11 mouse cellular contexts compared by ENCODE assay signal in the genomic region with DNA sequence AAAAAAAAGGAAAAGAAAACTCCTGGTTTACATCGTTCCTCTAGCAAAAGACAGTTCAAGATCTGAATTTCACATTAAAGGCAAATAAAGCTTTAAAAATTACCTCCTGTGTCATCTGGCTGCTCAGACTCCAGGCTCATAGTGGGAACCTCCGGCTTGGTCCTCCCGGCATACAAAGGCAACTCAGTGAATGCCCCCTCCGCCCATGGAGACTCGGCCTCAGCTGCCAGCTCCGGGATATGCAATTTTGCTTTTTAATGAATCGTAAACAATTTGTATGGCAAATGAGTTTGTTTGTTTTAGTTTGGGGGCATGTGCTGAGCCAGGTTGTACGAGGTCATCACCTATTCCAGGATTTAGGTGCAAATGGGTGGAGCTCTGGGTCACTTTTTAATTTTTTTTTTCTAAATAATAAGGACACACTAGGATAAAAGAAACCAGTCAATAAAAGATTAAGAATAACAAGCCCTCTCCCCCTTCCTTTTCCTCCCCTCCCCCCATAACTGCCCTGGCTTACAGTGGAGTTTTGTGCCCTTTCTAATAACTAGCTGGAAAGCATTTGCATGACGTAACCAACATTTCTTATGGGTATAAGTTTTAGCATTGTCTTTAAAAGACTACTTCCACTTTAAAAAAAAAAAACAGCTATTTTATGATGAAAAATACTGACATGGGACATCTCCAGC.
DNase-seq lines count a peak whose midpoint lies in the region; ATAC-seq and TF ChIP-seq lines count a peak whose summit lies in the region.
"Had no signal": no experiment of that assay in that cellular context is flagged by ENCODE, and none has a peak within 500 bp of the region (broad histone marks: within the 10 kb centered on the region; RNA-seq: fewer than 3 reads in every experiment).

No protein-coding gene starts in this region.

- H3K36me3 ChIP-seq in lung, embryonic 16.5 days (ENCODE audit: control insufficient read depth, insufficient read depth, low read length) = no peaks in the 10 kb centered on the region
- no peaks in the 10 kb centered on the region for H3K36me3 ChIP-seq in forebrain, embryonic 13.5 days (ENCODE audit: poor library complexity, severe bottlenecking)
- no peaks in the 10 kb centered on the region for H3K36me3 ChIP-seq in limb, embryonic 12.5 days

- TF ChIP-seq POLR2A in olfactory bulb, adult 2 months (IDR thresholded peaks at IDR 0.05; ENCODE audit: insufficient read depth, low read depth, low read length) = no peak

- no peak overlapping the region for H3K9ac ChIP-seq in lung, embryonic 16.5 days (ENCODE audit: low read length)
- peak overlapping the region; percentile 79 for H3K9ac ChIP-seq in forebrain, embryonic 13.5 days
- H3K9ac ChIP-seq in limb, embryonic 12.5 days (replicated peaks) = no peak overlapping the region
- H3K9ac ChIP-seq: liver, embryonic 14.5 days had no signal

- H3K27ac ChIP-seq in lung, embryonic 16.5 days (ENCODE audit: low read length) = no peak overlapping the region
- peak overlapping the region; percentile 96 for H3K27ac ChIP-seq in forebrain, embryonic 13.5 days
- no peak overlapping the region for H3K27ac ChIP-seq in limb, embryonic 12.5 days
- H3K27ac ChIP-seq in olfactory bulb, adult 2 months (ENCODE audit: insufficient read depth, low read depth, low read length) = peak overlapping the region; percentile 62
- H3K27ac ChIP-seq: liver, embryonic 14.5 days had no signal

- TF ChIP-seq CTCF in olfactory bulb, adult 2 months (IDR thresholded peaks at IDR 0.05; ENCODE audit: insufficient read depth, low read depth, low read length) = no peak

- H3K4me1 ChIP-seq in lung, embryonic 16.5 days (replicated peaks; ENCODE audit: control insufficient read depth, insufficient read depth, low read length) = no peaks in the 10 kb centered on the region
- H3K4me1 ChIP-seq in forebrain, embryonic 13.5 days = peaks cover 43% of the 10 kb centered on the region
- peaks cover 35% of the 10 kb centered on the region for H3K4me1 ChIP-seq in limb, embryonic 12.5 days (replicated peaks)
- H3K4me1 ChIP-seq in olfactory bulb, adult 2 months (ENCODE audit: control insufficient read depth, insufficient read depth, low read length) = no peaks in the 10 kb centered on the region

- DNase-seq in lung, postnatal 36 days = no peak
- DNase-seq in thymus, adult 18-20 months = no peak
- no peak for DNase-seq in adrenal gland, postnatal 14 days
- DNase-seq in left cerebral cortex, adult 8-10 months (ENCODE audit: low spot score in 2 of 2) = no peak
- DNase-seq: heart, adult 11 months; thymus, adult 2 months had no signal

- WGBS in lung, embryonic 16.5 days = 60% methylated on average over 9 of the region's 9 CpGs
- 9% methylated on average over 9 of the region's 9 CpGs for WGBS in forebrain, embryonic 13.5 days
- 27% methylated on average over 9 of the region's 9 CpGs for WGBS in limb, embryonic 12.5 days
- 28% methylated on average over 9 of the region's 9 CpGs for WGBS in olfactory bulb, adult 2 months

- H3K4me2 ChIP-seq in lung, embryonic 16.5 days (ENCODE audit: low read depth, low read length) = 0 out of 2 replicates have a peak overlapping the region, but pooled peaks have one; percentile 11
- H3K4me2 ChIP-seq in forebrain, embryonic 13.5 days = peak overlapping the region; percentile 60
- H3K4me2 ChIP-seq in limb, embryonic 12.5 days = peak overlapping the region; percentile 48

- H3K4me3 ChIP-seq in lung, embryonic 16.5 days (ENCODE audit: low read length) = no peak overlapping the region
- peak overlapping the region; percentile 48 for H3K4me3 ChIP-seq in forebrain, embryonic 13.5 days
- peak overlapping the region; percentile 19; the same call in 1 of the 2 replicates for H3K4me3 ChIP-seq in limb, embryonic 12.5 days (replicated peaks)
- H3K4me3 ChIP-seq in olfactory bulb, adult 2 months (ENCODE audit: insufficient read depth, low read depth, low read length) = peak overlapping the region; percentile 10; the same call in 1 of the 2 replicates

- no peaks in the 10 kb centered on the region for H3K27me3 ChIP-seq in lung, embryonic 16.5 days (ENCODE audit: control insufficient read depth, insufficient read depth, low read depth, low read length)
- no peaks in the 10 kb centered on the region for H3K27me3 ChIP-seq in forebrain, embryonic 13.5 days
- H3K27me3 ChIP-seq in limb, embryonic 12.5 days = 0 out of 2 replicates have a peak, but pooled peaks cover 5% of the 10 kb centered on the region

- H3K9me3 ChIP-seq in lung, embryonic 16.5 days (ENCODE audit: control insufficient read depth, low read length) = no peaks in the 10 kb centered on the region
- no peaks in the 10 kb centered on the region for H3K9me3 ChIP-seq in forebrain, embryonic 13.5 days (replicated peaks)
- no peaks in the 10 kb centered on the region for H3K9me3 ChIP-seq in limb, embryonic 12.5 days

- ATAC-seq in lung, embryonic 16.5 days (ENCODE audit: low read depth) = no peak
- no peak for ATAC-seq in forebrain, embryonic 13.5 days
- ATAC-seq in limb, embryonic 12.5 days (ENCODE audit: insufficient number of reproducible peaks, insufficient read depth, low FRiP score, low TSS enrichment, low read depth) = no peak

Comparison
In these comparisons a context has a peak if more than half of its experiments do, and no peak if none do; other contexts are left out.
1. H3K27ac ChIP-seq: peak in forebrain, embryonic 13.5 days (single experiment) and olfactory bulb, adult 2 months (single experiment); none in lung, embryonic 16.5 days (single experiment) and limb, embryonic 12.5 days (single experiment).
2. Peak in every context shown above with its lines, with median percentiles within 50 percentile points of each other: H3K4me2 ChIP-seq.